Mouse (Mus musculus) NIH3T3 (cell line): ENCODE measurements around the gene Pitpnm1.
A peak's percentile ranks its signal among the peaks of the same experiment; 100 is the strongest.

Experiments
- DNase-seq: peaks from one replicate; pipeline ENCODE4 v3.0.0-alpha.2; 2012; ENCODE audit warnings: low read depth

Pitpnm1 gene

DNA sequence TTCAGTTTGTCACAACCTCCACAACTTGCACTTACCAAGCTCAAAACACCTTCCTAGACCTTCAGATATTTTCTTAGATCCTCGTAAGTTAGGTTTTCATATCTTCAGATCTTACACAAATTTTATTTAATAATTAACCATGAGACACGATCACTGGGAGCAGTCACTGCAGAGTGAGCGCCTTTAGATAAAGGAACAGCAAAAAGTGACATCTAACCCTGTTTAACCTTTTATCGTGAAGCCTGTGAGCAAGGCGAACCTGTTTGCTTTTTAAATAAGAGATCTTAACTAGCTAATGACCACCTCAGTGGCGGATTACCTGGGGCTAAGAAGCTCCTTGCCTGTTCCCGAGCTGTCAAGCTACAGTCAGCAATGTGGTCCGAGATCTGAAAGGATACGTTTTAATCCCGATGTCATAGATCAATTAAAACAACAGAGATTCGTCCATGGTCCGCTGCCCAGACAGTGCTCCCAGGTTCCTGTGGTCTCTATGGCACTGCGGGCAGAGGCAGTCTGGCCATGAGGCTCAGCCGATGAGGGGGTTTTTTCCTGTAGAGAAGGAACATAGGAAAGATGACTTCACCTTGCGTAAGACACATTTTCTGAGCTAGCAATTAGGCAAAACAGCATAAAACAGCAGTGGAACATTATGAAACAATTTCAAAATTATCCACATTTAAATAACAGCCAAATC lies 30.9 kb upstream of the Pitpnm1 start:
- DNase-seq = no peak

DNA sequence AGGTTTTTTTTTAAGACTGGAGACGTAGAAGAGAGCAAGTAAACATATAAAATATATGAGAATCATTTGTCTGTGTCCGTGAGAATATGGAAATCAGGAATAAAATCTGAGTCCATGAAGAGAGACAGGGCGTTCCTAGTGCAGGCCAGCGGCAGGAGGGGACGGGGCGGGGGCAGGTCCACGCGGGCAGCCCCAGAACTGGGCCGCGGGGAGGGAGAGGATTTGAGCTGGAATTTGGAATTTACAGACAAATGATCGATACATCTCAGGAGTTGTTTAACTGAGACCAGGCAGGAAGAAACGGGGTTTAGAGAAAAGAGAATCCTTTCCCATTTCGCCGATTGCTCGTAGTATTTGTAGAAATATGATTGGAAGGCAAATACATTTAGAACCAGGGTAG lies 29.5 kb upstream of the Pitpnm1 start:
- DNase-seq = no peak

DNA sequence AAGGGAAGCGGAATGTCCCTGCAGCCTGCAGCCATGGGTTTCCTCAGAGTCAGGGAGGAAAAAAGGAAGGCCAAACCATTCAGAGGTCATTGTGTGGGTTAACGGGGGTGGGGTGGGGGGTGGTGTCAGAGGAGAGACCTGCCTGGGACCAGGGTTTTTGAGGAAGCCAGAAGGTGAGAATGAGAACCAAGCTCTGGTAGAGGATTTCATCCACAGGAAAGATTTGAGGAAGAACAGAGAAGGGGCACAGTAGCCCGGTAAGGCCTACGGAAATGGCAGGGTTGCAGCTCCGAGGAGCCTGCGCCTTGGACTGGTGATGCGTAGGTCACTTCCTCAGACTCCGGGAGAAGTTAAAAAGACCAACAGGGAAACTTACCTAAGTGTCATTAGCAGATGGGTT lies 29.0 kb upstream of the Pitpnm1 start:
- DNase-seq = no peak

DNA sequence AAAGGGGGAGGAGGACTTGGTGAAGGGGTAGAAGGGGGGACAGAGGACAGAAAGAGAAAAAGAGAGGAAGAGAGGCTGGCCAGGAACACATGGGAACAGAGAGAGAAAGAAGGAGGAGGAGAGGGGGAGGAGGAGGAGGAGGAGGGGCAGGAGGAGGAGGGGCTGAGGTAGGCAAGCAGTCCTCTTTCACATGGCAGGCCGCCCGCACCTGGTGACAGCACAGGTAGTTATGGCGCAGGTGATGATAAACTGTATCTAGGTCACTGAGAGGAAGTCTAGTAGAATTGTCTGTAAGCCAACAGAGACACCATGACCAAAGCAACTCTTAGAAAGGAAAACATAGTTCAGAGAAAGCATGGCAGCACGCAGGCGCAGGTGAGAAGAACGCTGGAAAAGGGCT lies 28.4 kb upstream of the Pitpnm1 start:
- DNase-seq = no peak

DNA sequence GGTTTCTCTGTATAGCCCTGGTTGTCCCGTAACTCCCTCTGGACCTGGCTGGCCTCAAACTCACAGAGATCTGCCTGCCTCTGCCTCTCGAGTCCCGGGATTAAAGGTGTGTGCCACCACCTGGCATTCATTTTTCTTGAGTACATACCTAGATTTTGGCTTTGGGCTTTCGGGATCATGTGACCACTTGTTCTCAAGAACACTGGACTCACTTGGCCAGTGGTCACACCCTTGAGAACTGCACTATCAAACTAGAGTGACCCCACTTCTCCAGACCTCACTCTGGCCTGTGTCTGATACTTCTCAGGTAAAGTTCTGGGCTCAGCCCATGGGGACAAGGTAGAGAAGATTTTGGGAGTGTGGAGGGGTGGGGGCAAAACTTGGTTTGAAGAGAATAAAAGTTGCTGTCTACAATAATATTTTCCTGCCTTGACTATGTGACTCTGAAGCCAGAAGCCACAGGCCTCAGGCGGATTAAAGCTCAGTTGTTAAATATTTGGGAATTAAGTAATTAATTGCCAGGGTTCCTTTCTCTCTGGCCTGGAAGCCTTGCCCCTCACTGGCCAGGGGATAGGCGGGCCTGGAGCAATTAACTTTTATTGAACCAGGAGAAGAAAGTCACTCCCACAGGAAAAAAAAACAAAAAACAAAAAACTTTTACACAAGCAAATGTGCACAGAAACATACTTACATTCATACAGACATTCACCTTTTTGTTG lies 26.9 kb upstream of the Pitpnm1 start:
- no peak for DNase-seq

DNA sequence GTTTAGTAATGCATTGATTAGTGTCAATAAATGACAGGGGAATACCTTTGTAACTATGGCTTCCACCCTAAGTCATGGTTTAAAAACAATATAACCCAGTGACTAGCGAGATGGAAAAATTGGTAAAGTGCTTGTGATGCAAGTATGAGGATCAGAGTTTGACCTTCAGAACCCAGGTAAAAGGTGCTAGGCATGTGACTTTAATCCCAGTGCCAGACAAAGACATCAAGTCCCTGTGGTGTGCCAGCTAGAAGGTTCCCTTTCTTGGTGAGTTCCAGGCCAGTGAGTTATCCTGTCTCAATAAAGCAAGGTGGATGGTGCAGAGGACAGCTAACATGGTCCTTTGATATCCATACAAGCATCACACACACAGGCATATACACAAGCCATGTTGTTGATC lies 24.3 kb upstream of the Pitpnm1 start:
- DNase-seq = no peak

DNA sequence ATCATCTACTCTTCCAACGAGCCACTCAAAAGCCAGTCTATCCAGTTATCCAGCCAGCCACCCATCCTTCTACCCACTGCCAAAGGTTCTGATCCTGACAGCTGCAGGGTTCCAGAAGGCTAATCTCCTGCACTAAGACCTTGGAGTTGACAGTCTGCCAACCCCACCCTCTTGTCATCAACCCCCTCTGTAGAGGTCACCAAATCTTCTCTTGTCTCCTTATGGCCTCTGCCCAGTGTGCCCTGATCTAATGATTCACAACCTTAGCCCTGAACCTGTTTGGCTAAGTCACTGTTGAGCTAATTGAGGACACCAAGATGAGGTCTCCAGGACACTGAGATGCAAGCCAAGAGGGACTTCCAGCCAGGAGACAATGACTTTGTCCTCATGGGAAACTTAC lies 20.2 kb upstream of the Pitpnm1 start:
- no peak for DNase-seq

DNA sequence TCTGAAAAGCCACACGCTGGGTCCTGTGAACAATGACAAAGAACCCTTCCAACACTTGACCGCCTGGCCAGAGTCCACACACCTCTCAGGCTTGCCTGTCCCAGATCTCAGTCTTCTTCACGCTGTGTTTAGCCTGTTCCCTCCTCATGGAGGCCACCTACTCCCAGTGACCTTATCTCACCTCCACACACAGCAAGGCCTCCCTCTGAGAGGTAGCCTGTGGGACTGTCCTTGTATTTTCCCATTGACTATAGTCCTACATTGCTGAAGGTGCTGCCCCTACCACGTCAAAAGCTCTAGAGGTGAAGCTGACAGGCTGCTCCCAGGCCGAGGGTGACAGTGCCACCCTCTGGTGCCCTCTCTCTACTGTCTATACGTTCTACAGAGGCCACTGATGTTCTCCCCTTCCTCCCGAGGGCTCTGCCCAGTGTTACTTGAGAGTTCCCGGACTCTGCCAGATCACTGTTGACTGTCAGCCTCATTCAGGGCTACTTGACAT lies 19.2 kb upstream of the Pitpnm1 start:
- no peak for DNase-seq

DNA sequence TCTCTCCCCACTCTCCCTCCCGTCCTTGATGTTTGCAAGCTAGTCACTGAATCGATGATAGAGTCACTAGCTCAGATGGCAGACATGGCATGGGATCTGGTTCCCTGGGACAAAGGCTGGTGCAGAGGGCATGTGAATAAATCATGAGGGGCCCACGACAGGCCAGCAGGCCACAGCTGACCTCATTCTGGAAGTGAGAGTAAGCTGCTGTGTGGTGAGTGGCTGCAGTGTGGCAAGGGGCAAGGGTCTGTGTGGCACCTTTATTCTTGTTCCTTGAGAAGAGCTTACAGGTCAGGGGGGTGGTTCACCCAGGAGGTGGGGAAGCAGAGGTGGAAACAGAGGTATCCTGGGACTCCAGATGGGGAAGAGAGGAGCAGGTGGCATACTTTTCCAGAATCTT lies 18.4 kb upstream of the Pitpnm1 start, which contains the start of gene Cabp2:
TSS of gene Cabp2 (plus strand) at position 185 of the 400 bp plus-strand sequence.
- no peak for DNase-seq

DNA sequence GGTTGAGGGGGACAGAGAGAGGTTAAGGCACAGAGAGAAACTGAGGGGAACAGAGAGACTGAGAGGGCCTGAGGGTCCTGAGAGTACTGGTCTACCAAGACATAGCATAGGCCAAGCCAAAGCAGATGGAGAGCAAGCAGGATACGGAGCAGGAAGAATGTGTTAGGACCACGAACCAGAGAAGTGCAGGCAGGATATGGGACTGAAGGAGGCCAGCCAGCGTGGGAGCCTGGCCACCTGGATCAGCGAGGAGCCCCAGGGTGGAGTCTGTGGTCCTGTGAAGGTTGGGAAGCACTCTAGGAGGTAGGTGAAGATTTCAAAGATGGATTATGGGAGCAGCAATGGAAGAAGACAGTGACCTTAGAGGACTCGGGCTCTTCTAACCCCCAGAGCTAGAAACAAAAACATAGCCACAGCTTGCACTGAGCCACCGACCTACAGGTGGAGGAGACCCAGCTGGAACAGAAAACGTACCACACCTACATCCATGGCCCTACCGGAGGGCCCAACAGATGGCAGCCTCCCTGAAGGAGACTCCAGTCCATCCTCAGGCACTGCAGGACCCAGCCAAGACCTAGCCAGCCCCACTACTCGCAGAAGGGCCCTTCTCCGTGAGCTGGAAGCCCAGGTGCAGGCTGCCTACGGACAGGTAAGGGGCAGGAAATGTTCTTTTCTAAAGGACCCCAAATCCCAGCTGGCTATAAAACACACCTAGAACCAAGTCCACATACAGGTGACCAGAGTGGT lies 17.4 kb upstream of the Pitpnm1 start:
- DNase-seq = no peak

DNA sequence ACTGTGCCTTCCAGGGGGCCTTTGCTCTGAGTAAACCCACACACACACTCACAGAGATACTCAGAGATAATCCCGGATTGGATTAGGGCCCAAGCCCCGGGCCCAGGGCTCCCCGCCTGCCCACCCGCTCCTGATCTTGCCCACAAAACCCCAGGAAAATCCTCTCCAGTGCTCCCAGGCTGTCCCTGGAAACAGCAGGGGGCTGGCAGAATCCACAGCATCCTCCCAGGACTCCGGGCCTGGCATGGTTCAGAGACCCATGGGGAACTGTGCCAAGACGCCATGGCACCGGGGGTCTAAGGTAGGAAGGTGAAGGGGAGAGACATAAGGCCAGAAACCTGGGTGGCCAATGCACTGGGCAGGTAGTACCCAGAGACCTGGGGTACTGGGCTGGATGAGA lies 16.5 kb upstream of the Pitpnm1 start:
- DNase-seq = no peak

DNA sequence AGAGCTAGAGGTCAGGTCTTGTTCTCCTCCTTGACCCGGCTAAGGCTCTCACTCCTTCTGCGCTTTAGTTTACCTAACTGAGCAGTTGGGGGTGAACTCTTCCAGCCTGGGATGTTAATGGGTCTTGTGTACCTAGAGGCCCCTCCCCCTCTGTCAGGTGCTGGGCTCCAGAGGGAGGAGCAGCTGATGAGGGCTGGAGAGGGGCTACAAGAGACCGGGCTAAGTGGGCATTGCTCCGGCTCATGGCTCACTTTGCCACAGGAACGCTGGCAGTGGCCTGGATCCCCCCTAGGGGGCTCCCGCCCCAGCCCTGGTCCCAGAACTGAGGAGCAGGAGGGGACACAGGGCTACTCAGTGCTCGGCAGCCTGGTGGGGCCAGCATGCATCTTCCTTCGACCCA lies 16.0 kb upstream of the Pitpnm1 start:
- DNase-seq = no peak

DNA sequence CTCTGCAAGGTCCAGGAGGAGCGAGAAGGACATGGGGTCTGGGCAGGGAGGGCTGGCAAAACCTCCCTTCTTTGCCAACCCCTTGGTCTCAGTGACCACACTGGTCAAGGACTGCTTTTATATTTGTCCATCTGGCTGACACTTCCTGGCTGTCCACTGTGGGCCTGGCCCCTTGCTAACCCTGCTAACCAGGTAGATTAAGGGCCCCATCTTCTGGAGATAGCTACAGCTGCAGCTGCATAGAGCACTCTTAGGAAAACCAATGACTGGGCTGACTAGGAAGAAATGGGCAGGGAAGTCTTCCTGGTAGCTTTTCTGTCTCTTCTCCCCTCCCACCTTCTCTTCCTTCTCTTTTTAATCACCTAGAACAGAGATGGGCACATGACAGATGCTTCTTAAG lies 14.8 kb upstream of the Pitpnm1 start:
- DNase-seq = peak; percentile 64

DNA sequence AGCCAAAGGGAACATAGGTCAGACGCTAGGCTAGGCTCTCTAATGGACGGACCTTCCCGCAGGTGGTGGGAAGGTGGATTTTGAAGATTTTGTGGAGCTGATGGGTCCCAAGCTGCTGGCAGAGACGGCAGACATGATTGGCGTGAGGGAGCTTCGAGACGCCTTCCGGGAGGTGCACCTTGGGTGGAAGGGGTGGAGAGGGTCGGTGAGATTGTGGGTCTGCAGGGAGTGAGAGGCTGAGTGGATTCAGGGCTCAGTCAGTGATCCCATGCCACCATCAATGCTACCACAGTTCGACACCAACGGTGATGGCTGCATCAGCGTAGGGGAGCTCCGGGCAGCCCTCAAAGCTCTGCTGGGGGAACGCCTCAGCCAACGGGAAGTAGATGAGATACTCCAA lies 13.6 kb upstream of the Pitpnm1 start:
- DNase-seq = no peak

DNA sequence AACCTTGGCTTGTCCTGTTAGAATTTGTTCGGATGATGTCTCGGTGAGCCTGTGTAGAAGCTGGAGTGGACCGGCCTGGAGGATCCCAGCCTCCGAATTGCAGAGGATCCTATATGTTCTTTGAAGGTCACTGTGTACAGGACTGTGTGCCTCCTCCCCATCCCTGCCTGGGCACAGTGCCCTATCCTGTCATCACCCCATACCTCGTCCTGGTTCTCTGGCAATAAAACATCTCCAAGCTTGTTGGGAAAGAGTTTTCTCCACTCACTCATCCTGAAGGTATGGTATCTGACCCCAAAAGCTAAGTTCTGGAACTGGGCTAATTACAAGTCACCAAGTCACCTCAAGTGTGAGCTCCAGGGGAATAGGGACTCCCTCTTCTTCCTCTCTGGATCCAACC lies 12.7 kb upstream of the Pitpnm1 start:
- peak; percentile 93 for DNase-seq

DNA sequence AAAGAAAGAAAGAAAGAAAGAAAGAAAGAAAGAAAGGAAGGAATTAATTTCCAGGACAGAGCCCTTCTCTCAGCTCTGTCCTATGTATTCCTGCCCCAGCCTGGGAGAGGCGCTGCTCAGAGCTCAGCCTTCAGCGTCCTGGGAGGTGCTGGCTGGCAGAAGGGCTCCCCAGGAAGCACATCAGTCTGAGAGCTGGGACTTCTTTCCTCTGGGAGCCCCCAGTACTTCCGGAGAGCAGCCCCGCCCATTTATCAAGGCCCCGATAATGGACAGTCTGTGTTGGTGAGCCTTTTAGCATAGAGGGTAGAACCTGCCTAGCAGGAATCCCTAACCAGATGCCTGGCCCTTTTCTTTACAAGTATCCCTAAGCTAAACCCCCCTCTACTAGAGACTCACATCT lies 11.7 kb upstream of the Pitpnm1 start:
- DNase-seq = no peak

DNA sequence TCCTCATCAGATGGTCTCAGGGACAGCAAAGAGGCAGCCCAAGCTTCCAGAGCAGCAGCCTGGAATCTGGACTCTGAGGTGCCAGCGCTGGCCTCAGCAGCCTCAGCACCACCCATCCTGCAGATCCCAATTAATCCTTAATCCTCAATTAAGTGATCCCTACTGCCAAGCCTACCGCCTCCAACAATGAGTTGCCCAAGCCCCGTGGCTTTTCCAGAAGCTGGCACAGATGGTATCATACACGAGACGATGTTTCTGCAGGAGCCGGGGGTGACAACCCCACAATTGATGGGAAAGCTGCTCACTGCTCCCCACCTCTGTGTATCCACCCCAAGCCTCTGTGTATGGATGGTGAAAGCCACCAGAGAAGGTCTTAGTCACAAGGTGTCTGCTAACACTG lies 10.7 kb upstream of the Pitpnm1 start:
- no peak for DNase-seq

DNA sequence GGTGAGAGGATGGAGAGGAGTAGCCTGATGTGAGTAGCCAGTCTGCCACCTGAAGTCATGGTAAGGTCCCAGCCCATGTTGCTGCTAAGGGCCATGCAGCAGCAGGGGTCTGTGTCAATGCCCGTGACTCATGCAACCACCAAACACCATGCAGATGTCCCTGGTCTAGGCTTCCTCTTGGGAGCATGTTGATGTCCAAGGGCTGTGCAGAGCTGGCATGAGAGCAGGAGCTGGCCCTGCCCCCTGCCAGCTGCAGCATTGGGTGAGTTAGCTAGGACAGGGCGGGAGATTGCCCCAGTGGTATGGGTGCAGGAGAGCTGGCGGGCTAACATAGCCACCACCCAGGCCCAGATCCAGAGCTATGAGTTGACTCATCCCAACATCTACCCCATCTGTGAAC lies 9.4 kb upstream of the Pitpnm1 start:
- peak; percentile 36 for DNase-seq

DNA sequence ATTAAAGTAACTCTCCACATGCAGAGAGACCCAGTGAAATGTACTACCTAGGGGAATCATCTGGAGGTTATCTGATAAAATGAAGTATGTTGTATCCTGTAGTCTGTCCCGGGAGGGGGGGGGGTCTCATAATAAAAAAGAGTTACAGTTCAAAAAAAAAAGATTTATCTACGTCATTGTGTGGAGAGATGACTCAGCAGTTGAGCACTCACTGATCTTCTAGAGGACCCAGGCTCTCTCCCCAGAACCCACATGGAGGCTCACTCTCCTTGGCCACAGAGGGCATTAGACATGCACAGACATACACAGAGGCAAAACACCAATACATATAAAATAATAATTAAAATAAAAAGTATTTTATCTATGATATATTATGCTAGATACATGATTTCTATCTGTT lies 8.4 kb upstream of the Pitpnm1 start:
- peak; percentile 49 for DNase-seq

DNA sequence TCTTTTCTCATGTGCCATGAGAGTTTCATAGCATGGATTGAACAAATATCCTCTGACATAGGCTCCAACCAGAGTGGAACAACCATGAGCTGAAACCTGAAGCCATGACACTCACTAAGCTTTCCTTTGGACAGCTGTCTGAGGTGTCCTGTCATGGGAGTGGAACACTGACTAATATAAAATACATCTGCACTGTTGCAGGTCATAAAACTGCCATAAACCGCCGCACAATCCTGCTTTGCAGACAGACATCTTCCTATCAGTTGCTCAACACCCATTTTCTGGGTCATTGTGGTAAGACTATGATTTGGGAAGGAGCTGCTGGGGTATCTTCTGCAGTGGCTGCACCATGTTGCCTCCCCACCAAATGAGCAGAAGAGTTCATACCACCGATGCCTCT lies 7.0 kb upstream of the Pitpnm1 start:
- no peak for DNase-seq

DNA sequence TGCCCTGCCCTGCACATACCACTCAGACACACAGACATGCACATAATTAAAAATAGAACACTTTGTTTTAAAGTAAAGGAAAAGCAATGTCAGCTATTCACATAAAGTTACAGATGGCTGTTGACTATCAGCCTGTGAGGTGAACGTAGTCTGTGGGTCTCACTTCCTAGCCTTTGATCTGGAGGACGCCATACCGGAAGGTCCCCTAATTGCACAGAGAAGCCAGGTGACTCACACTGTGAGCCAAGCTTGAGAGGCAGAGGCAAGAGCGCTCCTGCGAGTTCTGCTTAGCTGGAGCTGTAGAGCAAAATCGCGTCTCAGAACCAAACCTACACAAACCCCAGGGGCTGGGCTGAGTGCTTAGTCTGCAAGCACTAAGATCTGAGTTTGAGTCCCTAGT lies 6.0 kb upstream of the Pitpnm1 start:
- no peak for DNase-seq

DNA sequence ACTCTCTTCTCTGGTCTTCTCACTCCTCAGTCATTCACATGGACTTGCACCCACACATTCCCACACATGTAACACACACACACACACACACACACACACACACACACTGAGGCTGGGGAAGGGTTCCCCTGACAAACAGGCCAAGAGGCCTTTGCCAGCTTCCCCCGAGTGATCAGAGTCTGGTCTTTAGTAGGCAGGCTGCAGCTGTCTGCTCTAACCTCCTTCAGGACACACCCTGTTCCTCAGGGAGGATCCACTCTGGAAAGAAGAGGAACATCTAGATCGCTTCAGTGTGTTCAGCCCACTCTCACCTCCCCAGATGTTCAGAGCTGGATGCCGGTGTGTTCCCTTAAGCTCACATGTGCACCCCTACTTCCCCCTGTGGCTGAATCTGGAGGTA lies 5.5 kb upstream of the Pitpnm1 start:
- DNase-seq = peak; percentile 38

DNA sequence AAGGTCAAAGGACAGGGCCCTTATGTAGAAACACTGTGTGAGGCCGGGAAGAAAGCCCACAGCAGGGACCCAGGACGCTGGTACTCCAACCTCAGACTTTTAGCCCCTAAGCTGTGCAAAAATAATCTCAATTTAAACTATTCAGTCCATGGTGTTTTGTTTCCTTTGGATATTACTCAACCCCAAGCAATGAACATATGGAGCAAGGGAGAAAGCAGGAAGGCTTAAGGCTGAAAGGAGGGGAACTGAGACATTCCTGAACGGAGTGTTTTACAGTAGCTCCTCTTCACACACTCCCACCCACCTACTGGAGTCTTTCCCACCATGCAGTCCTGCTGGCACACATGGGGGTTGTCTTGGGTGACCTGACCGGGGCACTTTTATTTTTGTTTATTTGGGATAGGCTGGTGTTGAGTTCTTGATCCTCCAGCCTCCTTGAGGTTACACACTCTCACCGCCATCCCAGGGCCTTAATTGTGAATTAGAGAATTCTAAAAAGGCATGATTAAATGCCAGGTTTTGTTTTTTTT lies 5.0 kb upstream of the Pitpnm1 start:
- DNase-seq = peak; percentile 51
